Mouse (Mus musculus) frontal cortex, adult (tissue): ENCODE data around the gene Cln6.
A peak's percentile ranks its signal among the peaks of the same experiment; 100 is the strongest.
"Not testable (repeated sequence)": the region's sequence is repeated elsewhere in the genome, so short reads cannot be mapped to it uniquely, and the experiment has no call there.

Experiments used
- ATAC-seq: cut with Nextera tagmentation; 2 replicates; pipeline ENCODE4 v1.9.2; 2017; ENCODE audit warnings: mild to moderate bottlenecking, moderate library complexity, mixed read lengths; ENCODE audit not compliant: low TSS enrichment

Gene Cln6

DNA sequence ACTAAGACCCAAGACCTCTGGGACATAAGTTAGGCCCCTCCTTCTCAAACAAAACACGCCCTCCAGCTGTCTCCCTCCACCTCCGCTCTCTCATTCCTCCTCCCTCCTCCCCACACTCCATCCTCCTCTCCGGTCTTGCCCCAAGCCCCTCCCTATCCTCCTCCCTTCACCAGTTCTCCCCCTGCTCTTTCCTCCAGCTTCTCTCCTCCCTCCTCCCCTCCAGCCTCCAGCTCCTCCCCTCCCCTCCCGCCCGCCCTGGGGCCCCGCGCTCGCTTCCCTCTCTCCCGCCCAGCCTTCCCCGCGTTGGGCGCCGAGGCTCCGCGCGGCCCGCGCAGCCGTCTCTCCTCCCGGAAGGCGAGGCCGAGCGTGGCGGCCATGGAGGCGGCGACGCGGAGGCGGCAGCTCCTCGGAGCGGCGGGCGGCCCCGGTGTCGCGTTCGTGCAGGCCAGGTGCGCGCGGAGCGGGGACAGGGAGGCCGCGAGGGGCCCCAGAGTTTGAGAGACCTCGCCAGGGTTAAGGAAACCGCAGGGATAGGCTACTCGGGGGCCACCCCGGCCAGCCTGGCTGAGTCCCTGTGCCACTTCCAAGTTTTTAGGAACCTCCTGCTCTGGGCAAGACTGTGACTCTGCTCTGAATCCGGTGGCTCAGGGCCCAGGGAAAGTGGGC is at the start of gene Cln6:
Gene Cln6, plus strand, starts transcription at position 280 of the 666 bp plus-strand sequence.
- ATAC-seq, result peak; percentile 78

DNA sequence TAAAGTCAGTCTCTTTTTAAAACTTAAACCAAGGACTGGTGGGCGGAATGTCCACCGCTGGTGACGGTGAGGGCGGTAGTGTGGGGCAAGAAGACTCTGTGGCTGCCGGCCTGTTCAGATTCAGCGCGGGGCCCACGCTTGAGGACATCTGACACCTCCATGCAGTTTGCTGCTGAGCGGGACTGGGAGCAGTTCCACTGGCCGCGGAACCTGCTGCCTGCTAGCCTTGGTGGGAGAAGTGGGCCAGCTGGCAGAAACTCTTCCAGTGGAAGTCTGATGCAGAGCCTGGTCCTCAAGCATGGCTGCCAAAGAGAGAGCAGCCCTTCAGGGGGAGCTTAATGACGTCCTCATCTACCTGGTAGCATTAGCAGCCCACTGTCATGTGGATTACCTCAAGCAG is 48.7 kb upstream of the Cln6 start:
- 0 out of 2 replicates have a peak, but pooled peaks have one; percentile 13 for ATAC-seq

DNA sequence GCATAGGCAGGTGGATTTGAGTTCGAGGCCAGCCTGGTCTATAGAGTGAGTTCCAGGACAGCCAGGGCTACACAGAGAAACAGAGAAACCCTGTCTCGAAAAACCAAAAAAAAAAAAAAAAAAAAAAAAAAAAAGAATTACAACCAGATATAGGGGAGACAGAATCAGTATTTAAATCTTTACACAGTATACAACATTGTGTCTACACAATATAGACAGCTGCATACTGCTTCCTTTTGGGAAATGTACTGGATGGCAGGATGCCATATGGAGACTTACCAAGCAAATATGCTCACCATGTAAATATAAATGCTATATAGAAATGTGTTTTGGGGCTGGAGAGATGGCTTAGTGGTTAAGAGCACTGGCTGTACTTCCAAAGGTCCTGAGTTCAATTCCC is 39.4 kb upstream of the Cln6 start:
- ATAC-seq, result not testable (repeated sequence)

DNA sequence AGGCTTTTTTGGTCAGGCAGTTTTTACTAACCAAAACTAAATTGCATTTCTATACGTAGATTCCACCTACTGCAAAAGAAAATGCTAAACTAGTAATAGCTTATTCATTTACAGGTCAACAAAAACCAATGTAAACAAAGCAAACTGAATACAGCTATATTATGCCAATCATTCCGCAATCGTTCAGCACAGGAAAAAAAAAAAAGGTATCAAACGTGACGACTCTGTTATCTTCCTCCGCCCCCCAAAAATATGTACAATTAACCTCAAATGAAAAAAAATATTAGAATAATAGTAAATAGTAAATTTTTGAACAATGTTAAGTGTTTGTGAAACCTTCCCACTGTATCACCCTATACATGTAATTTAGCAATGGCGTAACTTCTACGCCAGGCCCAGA is 28.5 kb upstream of the Cln6 start:
- ATAC-seq, result no peak

DNA sequence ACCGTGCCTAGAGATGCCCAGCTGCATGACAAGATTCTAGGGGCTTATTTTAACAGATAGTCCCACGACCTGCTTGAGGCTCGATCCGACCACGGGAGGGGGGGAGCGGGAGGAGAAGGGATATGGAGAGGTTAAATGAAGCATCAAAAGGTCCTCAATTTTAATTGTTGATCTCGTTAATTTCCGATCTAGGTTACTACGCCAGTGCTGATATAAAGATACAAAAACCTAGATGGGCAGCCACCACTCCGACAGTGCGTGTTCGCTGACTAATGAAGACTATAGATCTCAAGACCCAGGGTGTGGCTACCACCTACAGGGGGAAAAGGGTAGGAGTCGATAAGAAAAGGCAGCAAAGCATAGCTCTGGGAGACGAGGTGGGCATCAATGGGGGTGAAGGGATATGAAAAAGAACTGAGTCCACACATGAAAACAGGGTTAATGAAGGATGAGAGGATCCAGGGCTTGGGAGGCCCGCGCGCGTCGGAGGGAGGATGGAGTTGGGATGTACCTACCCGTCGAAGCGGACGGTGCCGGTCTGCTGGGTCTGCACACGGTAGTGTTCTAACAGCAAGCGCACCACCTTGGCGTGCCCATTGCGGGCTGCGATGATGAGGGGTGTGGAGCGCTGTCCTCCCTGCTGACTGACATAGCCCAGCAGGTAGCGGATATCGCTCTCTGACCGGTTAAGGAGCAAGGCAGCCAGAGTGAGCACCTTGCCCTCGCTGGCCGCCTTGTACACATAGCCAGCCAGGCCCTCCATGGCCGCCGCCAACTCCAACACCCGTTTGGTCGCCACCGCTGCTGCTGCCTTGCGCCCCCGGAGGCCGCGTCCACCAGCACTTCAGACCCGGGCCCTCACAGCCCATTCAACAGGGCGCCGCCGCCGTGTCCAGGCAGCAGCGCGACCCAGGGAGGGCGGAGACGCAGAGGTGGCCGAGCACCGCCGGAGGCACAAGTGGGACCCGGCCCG is 27.8 kb upstream of the Cln6 start:
- ATAC-seq, result peak; percentile 48; the same call in 1 of the 2 replicates

DNA sequence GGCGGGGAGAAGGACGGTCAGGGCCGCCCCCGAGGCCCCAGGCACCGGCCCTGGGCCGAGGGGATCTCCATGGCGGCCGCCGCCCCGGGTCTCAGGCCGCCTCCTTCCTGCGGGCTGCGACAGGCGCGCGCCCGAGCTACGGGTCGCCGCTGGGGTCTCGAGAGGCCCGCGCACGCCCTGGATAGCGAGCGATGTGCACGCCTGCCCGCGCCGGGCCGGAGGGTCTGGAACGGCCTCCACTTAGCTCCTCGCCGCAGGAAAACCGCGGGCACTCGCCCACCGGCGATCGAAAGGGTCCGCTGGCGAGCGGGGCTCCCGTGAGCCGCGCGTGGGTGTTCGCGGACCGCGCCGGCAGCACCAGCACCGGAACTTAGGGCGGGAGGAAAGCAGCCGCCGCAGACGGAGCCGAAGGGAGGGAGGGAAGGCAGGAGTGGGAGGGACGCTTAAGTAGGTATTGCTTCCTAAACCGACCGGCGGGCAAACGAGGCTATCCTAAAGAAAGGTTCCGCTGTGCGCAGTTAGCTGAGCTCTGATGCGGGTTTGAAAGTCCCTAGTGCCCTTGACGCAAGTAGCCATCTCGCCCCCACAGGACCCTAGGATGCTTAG is 27.0 kb upstream of the Cln6 start, which contains the start of gene Fem1b:
Gene Fem1b, minus strand, starts transcription at position 419 of the 606 bp plus-strand sequence.
- peak; percentile 87 for ATAC-seq

DNA sequence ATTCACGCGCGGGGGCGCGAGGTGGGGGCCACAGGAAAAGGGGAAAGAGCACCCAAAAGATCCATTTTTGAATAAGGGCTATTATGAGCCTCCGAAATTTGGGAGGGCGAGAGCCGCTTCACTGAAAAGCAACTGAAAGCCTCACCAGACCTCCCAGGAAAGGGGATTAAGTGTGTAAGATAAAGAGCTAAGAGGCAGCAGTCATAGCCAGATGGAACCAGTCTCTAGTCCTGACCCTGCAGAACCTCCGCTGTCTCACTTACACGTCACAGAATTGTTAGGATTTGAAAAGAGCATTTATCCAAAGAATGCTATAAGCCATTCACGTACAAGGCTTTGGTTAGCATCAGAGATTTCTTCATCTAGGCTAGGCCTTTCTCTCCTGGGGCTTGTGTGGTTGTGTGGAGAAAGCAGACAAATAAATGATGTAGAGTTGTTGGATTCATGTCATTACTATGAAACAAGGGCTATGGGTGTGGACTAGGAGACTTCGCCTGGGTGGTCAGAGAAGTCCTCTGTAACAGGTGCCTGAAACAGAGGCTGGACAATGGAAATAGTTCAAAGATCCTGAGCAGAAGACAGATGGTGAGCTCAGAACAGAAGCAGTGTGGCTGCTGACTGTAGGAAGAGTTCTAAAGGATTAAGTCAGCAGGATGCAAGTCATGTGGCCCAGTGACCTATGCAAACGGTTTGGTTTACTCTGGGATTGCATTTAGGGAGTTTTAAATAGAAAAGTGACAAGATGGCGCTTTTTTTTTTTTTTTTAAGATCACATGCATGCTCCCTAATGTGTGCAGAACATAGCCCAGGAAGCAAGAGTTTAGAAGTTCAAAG is 26.2 kb upstream of the Cln6 start:
- ATAC-seq, result 0 out of 2 replicates have a peak, but pooled peaks have one; percentile 5

DNA sequence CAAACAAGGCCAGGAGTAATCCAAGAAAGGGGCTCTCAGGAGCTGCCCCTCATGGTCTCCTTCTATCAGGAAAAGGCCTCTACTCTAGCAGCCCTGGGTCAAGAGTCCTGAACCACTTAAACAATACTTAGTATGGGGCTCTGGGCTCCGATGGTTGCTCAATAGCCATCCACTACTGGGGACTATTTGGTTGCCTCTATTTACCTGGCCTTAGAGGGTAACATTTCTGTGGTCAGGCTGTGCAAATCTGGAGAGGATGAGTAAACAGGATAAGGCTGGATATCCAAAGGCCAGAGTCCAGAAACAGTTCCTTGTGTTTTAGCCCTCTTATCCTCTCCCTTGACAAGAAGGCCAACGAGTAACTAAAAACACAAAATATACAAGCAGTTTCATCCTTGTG is 23.8 kb upstream of the Cln6 start:
- ATAC-seq, result no peak

DNA sequence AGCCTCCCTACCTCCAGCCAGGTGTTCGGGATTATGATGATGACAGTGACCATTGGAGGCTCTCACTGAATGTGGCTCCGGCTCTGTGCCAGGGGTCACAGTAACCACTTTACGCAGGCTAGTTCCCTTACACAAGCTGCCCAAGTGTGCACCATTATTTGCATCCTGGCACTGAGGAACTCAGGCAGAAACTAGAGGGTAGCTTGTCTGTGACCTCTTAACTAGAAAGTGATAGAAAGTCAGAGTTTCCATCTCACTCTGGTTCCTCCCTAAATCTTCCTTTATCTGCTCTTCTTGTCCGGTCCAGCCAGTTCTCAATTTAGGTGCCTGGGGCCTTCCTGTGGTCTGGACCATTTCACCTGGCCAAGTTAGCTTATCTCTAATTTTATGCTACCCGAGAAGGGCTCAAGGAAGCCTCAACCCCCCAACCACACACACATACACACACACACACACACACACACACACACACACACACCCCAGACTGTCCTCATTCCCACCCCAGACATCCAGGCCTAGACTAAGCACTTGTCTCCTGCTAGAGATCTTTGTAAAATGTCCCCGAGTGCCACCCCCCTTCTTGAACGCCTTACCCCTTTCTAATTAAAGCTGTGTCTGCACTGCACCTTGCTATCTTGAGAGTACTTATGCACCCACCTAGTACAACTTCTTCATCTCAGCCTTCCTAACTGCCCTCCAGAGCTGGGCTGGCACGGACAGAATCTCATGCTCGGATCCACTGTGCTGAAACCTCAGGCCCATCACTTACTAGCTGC is 22.1 kb upstream of the Cln6 start:
- peak; percentile 14; the same call in 1 of the 2 replicates for ATAC-seq

DNA sequence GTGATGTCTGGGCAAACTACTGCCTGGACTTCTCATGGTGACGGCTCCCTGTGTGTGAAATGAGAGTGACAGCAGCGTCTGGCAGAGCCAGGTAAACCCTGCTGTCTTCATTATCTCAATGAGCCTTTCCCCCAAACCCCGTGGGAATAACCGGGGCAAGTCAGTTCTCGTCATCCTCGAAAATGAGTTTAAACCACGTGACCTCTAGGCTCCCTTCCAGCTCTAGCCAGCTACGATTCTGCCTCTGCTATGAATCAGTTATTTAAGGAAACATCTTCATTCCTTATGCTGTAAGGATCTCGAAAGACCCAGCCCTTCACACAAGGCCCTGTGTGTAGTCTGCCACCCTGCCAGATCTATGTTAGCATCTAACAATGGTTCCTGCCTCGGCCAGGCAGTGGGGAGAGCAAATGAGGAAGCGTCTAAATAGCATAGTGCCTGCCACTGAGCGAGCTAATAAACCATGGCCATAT is 21.4 kb upstream of the Cln6 start:
- peak; percentile 71 for ATAC-seq

DNA sequence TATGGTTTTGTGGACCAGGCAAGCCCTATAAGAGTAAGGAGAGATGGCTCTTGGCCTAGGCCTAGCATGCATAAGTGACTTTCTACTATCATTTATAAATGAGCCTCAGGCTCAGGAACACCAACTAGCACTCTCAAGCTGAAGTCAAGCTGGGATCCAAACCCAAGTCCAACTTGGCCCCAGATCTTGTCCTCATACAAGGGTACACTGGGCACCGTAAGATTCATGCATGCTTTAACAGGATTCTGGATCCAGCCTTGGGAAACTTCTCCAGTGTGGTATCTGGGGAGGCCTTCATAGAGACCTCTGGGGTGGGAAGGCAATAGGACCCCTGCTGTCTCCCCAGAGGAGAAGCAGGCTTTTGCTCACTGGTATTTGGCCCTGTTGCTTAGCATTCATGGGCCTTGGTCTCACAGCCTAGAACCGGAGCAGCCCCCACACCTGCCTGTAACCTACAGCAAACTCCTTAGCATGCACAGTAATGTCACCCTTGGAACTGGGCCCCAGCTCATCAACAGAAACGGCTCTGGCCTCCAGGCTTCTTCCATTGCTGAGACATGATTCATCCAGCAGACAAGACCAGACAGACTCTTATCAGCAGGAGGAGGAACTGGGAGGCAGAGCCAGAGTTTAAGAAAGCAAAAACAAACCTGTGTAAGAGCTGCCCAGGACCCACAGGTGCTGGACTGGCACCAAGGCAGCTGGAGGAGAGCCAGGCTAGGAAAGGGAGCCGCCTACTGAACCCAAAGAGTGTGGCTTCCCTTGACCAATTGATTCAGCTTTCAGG is 20.6 kb upstream of the Cln6 start:
- no peak for ATAC-seq

DNA sequence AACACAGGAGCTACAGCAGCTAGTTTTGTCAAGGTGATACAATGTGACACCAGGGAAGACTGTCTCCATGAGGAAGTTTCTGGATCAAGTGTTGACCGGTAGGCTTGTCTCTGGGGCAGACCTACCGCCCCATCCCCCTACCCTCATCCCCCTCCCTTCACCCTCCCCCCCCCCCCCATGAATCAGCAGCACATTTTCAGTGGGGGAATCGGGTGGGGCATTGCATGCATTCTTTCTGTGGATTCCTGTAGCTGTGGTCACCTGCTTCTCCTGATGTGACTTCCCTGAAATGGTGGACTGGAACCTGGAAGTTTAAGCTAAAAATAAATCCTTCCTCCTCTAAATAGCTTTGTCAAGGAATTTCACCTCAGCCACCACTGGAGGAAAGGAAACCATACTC is 19.1 kb upstream of the Cln6 start:
- ATAC-seq, result no peak

DNA sequence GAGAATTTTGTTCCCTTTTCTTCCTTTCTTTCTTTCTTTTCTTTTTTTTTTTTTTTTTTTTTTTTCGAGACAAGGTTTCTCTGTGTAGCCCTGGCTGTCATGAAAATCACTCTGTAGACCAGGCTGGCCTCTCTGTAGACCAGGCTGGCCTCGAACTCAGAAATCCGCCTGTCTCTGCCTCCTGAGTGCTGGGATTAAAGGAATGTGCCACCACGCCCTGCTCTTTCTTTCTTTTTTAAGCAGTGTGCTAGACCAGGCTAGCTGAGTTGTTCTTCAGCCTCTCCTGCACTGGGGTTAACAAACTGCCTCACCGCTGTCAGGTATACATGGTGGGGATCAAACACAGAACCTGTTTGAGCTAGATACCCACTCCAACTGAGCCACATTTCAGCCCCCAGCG is 18.7 kb upstream of the Cln6 start:
- ATAC-seq, result not testable (repeated sequence)

DNA sequence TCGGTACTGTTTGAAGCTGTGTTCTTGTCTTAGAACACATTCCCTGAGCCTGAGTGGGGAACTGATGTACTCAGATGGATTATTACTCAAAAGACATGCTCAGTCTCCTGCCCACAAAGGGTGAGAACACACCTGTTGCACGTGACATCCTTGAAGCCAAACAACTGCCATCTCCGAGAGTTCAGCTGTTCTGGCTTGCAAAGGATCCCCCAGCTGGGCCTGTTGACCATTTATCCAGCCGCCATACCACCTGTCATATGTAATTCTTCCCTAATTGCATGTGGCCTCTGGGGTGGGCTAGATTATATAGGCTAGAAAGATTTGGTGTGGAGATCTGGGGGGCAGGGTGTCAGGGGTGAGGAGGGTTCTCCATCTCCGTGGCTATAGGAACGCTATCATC is 17.8 kb upstream of the Cln6 start:
- ATAC-seq, result no peak

DNA sequence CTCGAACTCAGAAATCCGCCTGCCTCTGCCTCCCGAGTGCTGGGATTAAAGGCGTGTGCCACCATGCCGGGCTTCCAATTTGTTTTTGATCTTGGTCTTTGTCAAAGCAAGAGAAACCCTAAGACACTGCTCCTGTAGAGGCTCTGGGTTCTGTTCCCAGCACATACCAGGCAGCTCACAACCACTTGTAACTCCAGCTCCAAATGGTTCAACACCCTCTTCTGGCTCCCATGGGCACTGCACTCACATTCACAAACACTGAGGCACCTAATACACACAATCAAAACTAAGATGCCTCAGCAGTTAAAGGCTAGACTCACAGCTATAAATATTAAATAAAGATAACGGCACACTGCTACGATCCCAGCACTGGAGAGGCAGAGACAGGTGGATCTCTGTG is 16.8 kb upstream of the Cln6 start:
- ATAC-seq, result no peak

DNA sequence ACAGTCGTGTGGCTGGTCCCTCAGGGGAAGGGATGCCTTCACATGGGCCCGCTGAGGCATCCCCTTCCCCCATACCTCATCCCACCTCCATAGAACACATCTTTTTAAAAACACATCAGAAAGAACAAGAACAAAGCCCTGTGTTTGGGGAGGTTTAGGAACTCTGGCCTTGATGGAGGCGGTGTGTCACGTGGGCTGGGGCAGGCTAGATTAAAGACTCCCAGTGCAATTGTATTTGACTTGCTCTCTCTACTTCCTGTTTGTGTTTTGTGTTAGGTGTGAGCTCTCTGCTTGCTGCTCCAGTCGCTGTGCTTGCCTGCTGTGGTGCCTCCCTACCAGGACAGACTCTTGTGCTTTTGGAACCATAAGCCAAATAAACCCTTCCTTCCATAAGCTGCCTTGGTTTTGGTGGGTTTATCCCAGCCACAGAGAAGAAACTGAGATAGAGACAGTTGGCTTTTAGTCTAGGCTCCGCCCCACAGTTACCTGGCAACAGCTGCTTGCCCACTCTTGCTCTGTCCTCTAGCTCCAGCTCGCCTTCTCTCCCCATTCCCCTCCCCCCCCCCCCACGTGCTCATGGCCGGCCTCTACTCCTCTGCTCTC is 12.7 kb upstream of the Cln6 start:
- ATAC-seq, result no peak

DNA sequence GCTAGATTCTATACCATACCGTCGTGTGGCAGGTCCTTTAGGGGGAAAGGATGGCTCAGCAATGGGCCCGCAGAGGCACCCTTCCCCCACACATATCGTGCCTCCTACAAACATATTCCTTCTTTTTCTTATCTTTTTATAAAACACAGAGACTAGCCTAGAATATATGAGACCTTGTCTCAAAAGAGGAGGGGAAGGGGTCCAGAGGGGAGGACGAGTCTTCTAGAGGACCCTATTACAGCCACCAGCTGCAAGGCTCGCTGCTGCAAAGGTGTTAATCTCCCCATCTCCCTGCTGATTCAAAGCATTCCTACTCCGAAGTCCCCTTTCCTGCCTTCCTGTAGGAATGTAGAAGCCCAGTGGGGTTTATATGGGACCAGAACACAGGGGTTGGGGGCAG is 12.1 kb upstream of the Cln6 start:
- no peak for ATAC-seq

DNA sequence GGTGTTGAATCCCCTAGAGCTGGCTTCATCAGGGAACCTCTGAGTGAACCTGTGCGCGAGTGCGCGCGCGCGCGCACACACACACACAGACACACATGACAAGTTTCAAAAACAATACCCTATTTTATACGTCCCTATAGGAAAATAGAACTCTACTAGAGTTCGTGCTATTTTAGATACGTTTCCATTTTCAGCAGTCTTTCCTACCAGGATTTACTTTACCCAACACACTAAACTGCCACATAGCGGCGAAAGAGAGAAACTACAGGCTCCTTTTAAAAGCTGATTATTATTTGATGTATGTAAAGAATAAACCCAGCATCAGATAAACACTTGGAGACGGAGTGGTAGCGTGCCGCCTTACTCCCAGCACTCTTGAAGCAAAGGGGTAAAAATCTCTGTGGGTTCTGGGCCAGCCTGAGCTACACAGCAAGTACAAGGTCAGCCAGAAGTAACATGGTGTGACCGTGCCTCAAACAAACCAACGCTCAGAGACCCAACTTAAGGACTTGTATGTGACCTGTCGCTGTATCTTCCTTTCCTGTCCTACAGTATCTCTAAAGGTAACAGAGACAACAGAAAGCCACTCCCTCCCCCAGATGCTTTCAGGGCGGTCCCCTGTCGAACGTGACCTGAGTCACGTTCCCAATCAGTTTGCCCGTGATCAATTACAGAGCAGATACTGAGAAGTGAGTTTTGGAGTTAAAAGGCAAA is 10.5 kb upstream of the Cln6 start:
- ATAC-seq, result peak; percentile 47

DNA sequence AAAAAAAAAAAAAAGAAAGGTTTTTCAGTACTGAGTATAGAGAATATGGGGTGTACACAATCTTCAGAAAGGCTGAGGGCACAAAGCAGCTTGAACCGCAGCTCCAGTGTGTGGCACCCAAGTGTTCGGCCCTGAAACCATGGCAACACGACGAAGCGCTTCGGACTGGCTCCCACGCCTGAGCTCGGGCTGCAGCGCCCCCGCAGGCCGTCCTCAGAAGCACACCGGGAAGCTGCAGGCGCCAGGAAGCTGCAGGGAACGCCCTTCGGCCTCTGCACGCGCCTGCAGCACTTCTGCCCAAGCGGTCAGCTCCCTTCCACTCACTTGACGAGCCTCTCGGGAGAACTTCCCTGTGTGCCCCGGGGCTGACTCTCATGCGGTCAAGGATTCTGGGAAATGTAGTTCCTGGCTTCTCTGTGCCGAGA is 9.9 kb upstream of the Cln6 start:
- peak; percentile 98 for ATAC-seq
